Mouse (Mus musculus) activated CD4-positive, CD25-positive, alpha-beta regulatory T cell (primary cell): Measurements from ENCODE around the gene Nr3c2. TPM values are rescaled to one million over a fixed set of nuclear protein-coding genes. Genes with fewer than 3 reads are reported as not detected.

Experiments used
- polyA plus RNA-seq, 2 experiments: library from polyadenylated mRNA; unstranded; fragments of 100-300 nt; shearing (Covaris generic); gene quantifications; one replicate each; pipeline ENCODE4 v1.2.1; 2017

Gene Nr3c2
- polyA plus RNA-seq = under 1 TPM; 0.13 to 0.98 TPM

GRCm38 (mm10) chr8:76899411-76900154, at the start of gene Nr3c2:
Nr3c2 (plus strand) TSS chr8:76899442.

